Mouse (Mus musculus): ENCODE data around the gene Akr1c12. TPM values are rescaled to one million over a fixed set of nuclear protein-coding genes. Genes with fewer than 3 reads are reported as not detected.

Akr1c12 gene
- 6.0 and 13.0 TPM in 2 replicates for polyA plus RNA-seq (2012; rRNA removed)

GRCm38 (mm10) chr13:4279284-4279683 is at the start of gene Akr1c12:
Gene Akr1c12, minus strand, starts transcription at chr13:4279433.
- 15% methylated on average over 4 of the region's 4 CpGs for WGBS

GRCm38 (mm10) chr13:4318773-4319172 is 39.5 kb upstream of the Akr1c12 start:
- 90% methylated on average over 2 of the region's 2 CpGs for WGBS

More at GRCm38 (mm10) chr13:4279284-4279683, at the start of gene Akr1c12:
- Histone ChIP-seq H3K27me3 (ENCODE audit: control insufficient read depth, insufficient read depth, low read length) (no peaks in the 10 kb centered on the region), H3K27ac (ENCODE audit: insufficient read depth, low read depth, low read length) (peak within 1 kb of the TSS; percentile 15; the same call in 1 of the 2 replicates), H3K36me3 (ENCODE audit: control insufficient read depth, insufficient read depth, low read length) (no peaks in the 10 kb centered on the region), H3K4me1 (ENCODE audit: control insufficient read depth, insufficient read depth, insufficient read length, low read length) (peaks cover 3% of the 10 kb centered on the region; the same call in 1 of the 2 replicates), H3K4me3 (ENCODE audit: low read depth, low read length) (no peak within 1 kb of the TSS)
- TF ChIP-seq POLR2A (IDR thresholded peaks at IDR 0.05; ENCODE audit: low read depth, low read length) (no peak), CTCF (IDR thresholded peaks at IDR 0.05; ENCODE audit: extremely low read depth, insufficient read length, insufficient replicate concordance, low read depth, low read length) (no peak)

GRCm38 (mm10) chr13:4313907-4314306 is 34.7 kb upstream of the Akr1c12 start:
- no peak for TF ChIP-seq CTCF (IDR thresholded peaks at IDR 0.05; ENCODE audit: extremely low read depth, insufficient read length, insufficient replicate concordance, low read depth, low read length)
- TF ChIP-seq POLR2A (IDR thresholded peaks at IDR 0.05; ENCODE audit: low read depth, low read length), result no peak
- Histone ChIP-seq H3K27me3 (ENCODE audit: control insufficient read depth, insufficient read depth, low read length) (no peaks in the 10 kb centered on the region), H3K4me1 (ENCODE audit: control insufficient read depth, insufficient read depth, insufficient read length, low read length) (no peaks in the 10 kb centered on the region), H3K27ac (ENCODE audit: insufficient read depth, low read depth, low read length) (no peak overlapping the region), H3K4me3 (ENCODE audit: low read depth, low read length) (no peak overlapping the region), H3K36me3 (ENCODE audit: control insufficient read depth, insufficient read depth, low read length) (no peaks in the 10 kb centered on the region)
- 55% methylated on average over 2 of the region's 2 CpGs for WGBS

More at GRCm38 (mm10) chr13:4318773-4319172, 39.5 kb upstream of the Akr1c12 start:
- Histone ChIP-seq H3K4me3 (ENCODE audit: low read depth, low read length) (no peak overlapping the region), H3K36me3 (ENCODE audit: control insufficient read depth, insufficient read depth, low read length) (no peaks in the 10 kb centered on the region), H3K4me1 (ENCODE audit: control insufficient read depth, insufficient read depth, insufficient read length, low read length) (no peaks in the 10 kb centered on the region), H3K27me3 (ENCODE audit: control insufficient read depth, insufficient read depth, low read length) (no peaks in the 10 kb centered on the region), H3K27ac (ENCODE audit: insufficient read depth, low read depth, low read length) (no peak overlapping the region)
- TF ChIP-seq POLR2A (IDR thresholded peaks at IDR 0.05; ENCODE audit: low read depth, low read length) (no peak), CTCF (IDR thresholded peaks at IDR 0.05; ENCODE audit: extremely low read depth, insufficient read length, insufficient replicate concordance, low read depth, low read length) (no peak)

GRCm38 (mm10) chr13:4304861-4305565 is 25.8 kb upstream of the Akr1c12 start:
- TF ChIP-seq POLR2A (IDR thresholded peaks at IDR 0.05; ENCODE audit: low read depth, low read length), result no peak
- no peak for TF ChIP-seq CTCF (IDR thresholded peaks at IDR 0.05; ENCODE audit: extremely low read depth, insufficient read length, insufficient replicate concordance, low read depth, low read length)
- Histone ChIP-seq H3K4me3 (ENCODE audit: low read depth, low read length) (no peak overlapping the region), H3K36me3 (ENCODE audit: control insufficient read depth, insufficient read depth, low read length) (no peaks in the 10 kb centered on the region), H3K27ac (ENCODE audit: insufficient read depth, low read depth, low read length) (no peak overlapping the region), H3K27me3 (ENCODE audit: control insufficient read depth, insufficient read depth, low read length) (no peaks in the 10 kb centered on the region), H3K4me1 (ENCODE audit: control insufficient read depth, insufficient read depth, insufficient read length, low read length) (no peaks in the 10 kb centered on the region)
- 37% methylated on average over 2 of the region's 2 CpGs for WGBS

GRCm38 (mm10) chr13:4296991-4297390 is 17.8 kb upstream of the Akr1c12 start:
- Histone ChIP-seq H3K27ac (ENCODE audit: insufficient read depth, low read depth, low read length) (no peak overlapping the region), H3K4me1 (ENCODE audit: control insufficient read depth, insufficient read depth, insufficient read length, low read length) (no peaks in the 10 kb centered on the region), H3K36me3 (ENCODE audit: control insufficient read depth, insufficient read depth, low read length) (no peaks in the 10 kb centered on the region), H3K4me3 (ENCODE audit: low read depth, low read length) (no peak overlapping the region), H3K27me3 (ENCODE audit: control insufficient read depth, insufficient read depth, low read length) (no peaks in the 10 kb centered on the region)
- 89% methylated on average over 4 of the region's 4 CpGs for WGBS
- TF ChIP-seq POLR2A (IDR thresholded peaks at IDR 0.05; ENCODE audit: low read depth, low read length) (no peak), CTCF (IDR thresholded peaks at IDR 0.05; ENCODE audit: extremely low read depth, insufficient read length, insufficient replicate concordance, low read depth, low read length) (no peak)

GRCm38 (mm10) chr13:4281471-4282412 is 2.5 kb upstream of the Akr1c12 start:
- no peak for TF ChIP-seq CTCF (IDR thresholded peaks at IDR 0.05; ENCODE audit: extremely low read depth, insufficient read length, insufficient replicate concordance, low read depth, low read length)
- TF ChIP-seq POLR2A (IDR thresholded peaks at IDR 0.05; ENCODE audit: low read depth, low read length), result no peak
- WGBS, result 31% methylated on average over 7 of the region's 7 CpGs
- Histone ChIP-seq H3K27ac (ENCODE audit: insufficient read depth, low read depth, low read length) (no peak overlapping the region), H3K27me3 (ENCODE audit: control insufficient read depth, insufficient read depth, low read length) (no peaks in the 10 kb centered on the region), H3K4me3 (ENCODE audit: low read depth, low read length) (no peak overlapping the region), H3K4me1 (ENCODE audit: control insufficient read depth, insufficient read depth, insufficient read length, low read length) (peaks cover 3% of the 10 kb centered on the region; the same call in 1 of the 2 replicates), H3K36me3 (ENCODE audit: control insufficient read depth, insufficient read depth, low read length) (no peaks in the 10 kb centered on the region)
